Mouse (Mus musculus): ENCODE measurements at regions not wholly inside any gene's neighbourhood (a gene's known extent, or its start where the extent isn't known, plus 50 kb on each side); places are given as distances from the start of the nearest gene placed in this dataset.

DNA sequence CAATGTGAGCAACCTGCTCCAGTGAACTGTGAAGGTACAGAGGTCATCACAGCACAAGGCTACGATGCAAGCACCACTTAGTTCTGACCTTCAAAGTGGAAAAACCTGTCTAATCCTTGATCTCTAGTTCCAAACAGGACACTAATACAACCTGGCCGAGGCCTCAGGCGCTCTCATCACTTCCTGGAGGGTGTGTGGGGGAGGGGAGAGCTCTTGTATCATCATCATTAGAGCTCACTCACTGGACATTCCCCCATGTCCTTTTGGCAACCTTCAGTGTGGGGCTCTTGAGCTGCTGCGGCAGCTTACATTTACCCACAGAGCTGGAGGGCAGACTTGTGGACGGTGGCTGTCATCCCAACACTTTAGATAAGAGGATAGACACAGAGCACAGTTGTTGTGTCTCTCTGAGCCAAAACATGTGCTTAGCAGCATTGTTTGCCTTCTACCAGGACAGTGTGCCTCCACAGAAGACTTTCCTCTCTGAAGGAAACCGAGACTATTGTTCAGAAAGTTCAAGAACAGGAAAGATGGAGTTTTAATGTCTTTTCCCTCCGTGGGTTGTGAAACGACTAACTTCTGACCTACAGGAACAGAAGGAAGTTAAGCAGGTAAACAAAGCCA lies 115.2 kb upstream of the Mylip start:
- TF ChIP-seq CTCF (IDR thresholded peaks at IDR 0.05; ENCODE audit: low read depth, low read length) (no peak), GATA1 (IDR thresholded peaks at IDR 0.05; ENCODE audit: borderline replicate concordance, low read length) (no peak), TAL1 (conservative IDR thresholded peaks at IDR 0.05; ENCODE audit: low read depth, low read length) (no peak), POLR2AphosphoS5 (IDR thresholded peaks at IDR 0.05; ENCODE audit: insufficient replicate concordance, low read depth, low read length) (no peak)

Measured in G1E (cell line).